Comparison of ENCODE assay signal across 13 mouse cellular contexts in genomic region chr9:40675203-40675958, GRCm38 (mm10). TPM values are rescaled to one million over a fixed set of nuclear protein-coding genes. Genes with fewer than 3 reads are reported as not detected.
A peak's percentile ranks its signal among the peaks of the same experiment; 100 is the strongest.
DNase-seq lines count a peak whose midpoint lies in the region; ATAC-seq and TF ChIP-seq lines count a peak whose summit lies in the region.
"Had no signal": no experiment of that assay in that cellular context is flagged by ENCODE, and none has a peak within 500 bp of the region (broad histone marks: within the 10 kb centered on the region; RNA-seq: fewer than 3 reads in every experiment).

No protein-coding gene starts in this region.

- no peak for DNase-seq in heart, embryonic 10.5 days (ENCODE audit: low spot score)
- peak; percentile 80 for DNase-seq in lung, embryonic 14.5 days
- no peak for DNase-seq in lung, postnatal 14 days
- no peak for DNase-seq in thymus, postnatal 4 days
- DNase-seq: cerebellum, postnatal 14 days; gastrocnemius, postnatal 10 days had no signal

- H3K4me3 ChIP-seq in heart, embryonic 14.5 days (ENCODE audit: control insufficient read depth in 1 of 2, insufficient read depth in 1 of 2, low read depth in 1 of 2, low read length in 2 of 2): no peak overlapping the region
- no peak overlapping the region for H3K4me3 ChIP-seq in heart, embryonic 10.5 days
- H3K4me3 ChIP-seq in lung, embryonic 14.5 days (ENCODE audit: low read depth, low read length): no peak overlapping the region
- H3K4me3 ChIP-seq in embryonic facial prominence, embryonic 13.5 days: no peak overlapping the region
- no peak overlapping the region for H3K4me3 ChIP-seq in small intestine, adult 2 months (ENCODE audit: low read depth, low read length)
- H3K4me3 ChIP-seq: erythroblast, embryonic 14.5 days had no signal

- peaks cover 9 to 12% of the 10 kb centered on the region in 2 experiments; a peak in 3 of 4 replicates for H3K4me1 ChIP-seq in heart, embryonic 14.5 days (ENCODE audit: control insufficient read depth in 2 of 2, insufficient read depth in 2 of 2, low read length in 2 of 2)
- H3K4me1 ChIP-seq in heart, embryonic 10.5 days: peaks cover 7% of the 10 kb centered on the region
- peaks cover 17% of the 10 kb centered on the region for H3K4me1 ChIP-seq in lung, embryonic 14.5 days (ENCODE audit: insufficient read depth)
- H3K4me1 ChIP-seq in embryonic facial prominence, embryonic 13.5 days: peaks cover 23% of the 10 kb centered on the region
- no peaks in the 10 kb centered on the region for H3K4me1 ChIP-seq in small intestine, adult 2 months (ENCODE audit: control insufficient read depth, insufficient read depth, insufficient read length, low read length)

- no peaks in the 10 kb centered on the region for H3K9me3 ChIP-seq in heart, embryonic 14.5 days (ENCODE audit: control insufficient read depth, low read length)
- H3K9me3 ChIP-seq in heart, embryonic 10.5 days: no peaks in the 10 kb centered on the region
- no peaks in the 10 kb centered on the region for H3K9me3 ChIP-seq in lung, embryonic 14.5 days (ENCODE audit: low read depth, low read length)
- no peaks in the 10 kb centered on the region for H3K9me3 ChIP-seq in embryonic facial prominence, embryonic 13.5 days

- 52% methylated on average over 12 of the region's 12 CpGs for WGBS in heart, embryonic 14.5 days
- 57% methylated on average over 12 of the region's 12 CpGs for WGBS in heart, embryonic 10.5 days
- 30% methylated on average over 12 of the region's 12 CpGs for WGBS in lung, embryonic 14.5 days
- 71% methylated on average over 12 of the region's 12 CpGs for WGBS in embryonic facial prominence, embryonic 13.5 days
- 61% methylated on average over 12 of the region's 12 CpGs for WGBS in small intestine, adult 2 months

- no peak for TF ChIP-seq CTCF in lung, embryonic 14.5 days (IDR thresholded peaks at IDR 0.05; ENCODE audit: low read depth)
- TF ChIP-seq CTCF in small intestine, adult 2 months (IDR thresholded peaks at IDR 0.05; ENCODE audit: extremely low read depth, insufficient read length, insufficient replicate concordance, low read depth, low read length): no peak

- TF ChIP-seq POLR2A in small intestine, adult 2 months (IDR thresholded peaks at IDR 0.05; ENCODE audit: low read depth, low read length): no peak

- ATAC-seq in heart, embryonic 14.5 days (ENCODE audit: insufficient number of reproducible peaks, insufficient read depth, low FRiP score, low read depth): 0 out of 2 replicates have a peak, but pooled peaks have one; percentile 40
- peak; percentile 80; the same call in 1 of the 2 replicates for ATAC-seq in lung, embryonic 14.5 days (ENCODE audit: insufficient read depth)
- ATAC-seq in embryonic facial prominence, embryonic 13.5 days (ENCODE audit: insufficient number of reproducible peaks, insufficient read depth, low FRiP score, low TSS enrichment, low read depth): no peak
- ATAC-seq in inflammation-experienced regulatory T-cells, adult 6 months: no peak

- H3K4me2 ChIP-seq in heart, embryonic 14.5 days (ENCODE audit: low read length): 0 out of 2 replicates have a peak overlapping the region, but pooled peaks have one; percentile 2
- H3K4me2 ChIP-seq in lung, embryonic 14.5 days: peak overlapping the region; percentile 12; the same call in 1 of the 2 replicates
- no peak overlapping the region for H3K4me2 ChIP-seq in embryonic facial prominence, embryonic 13.5 days

- H3K27ac ChIP-seq in heart, embryonic 14.5 days (replicated peaks in 1 of 2; ENCODE audit: control insufficient read depth in 1 of 2, insufficient read depth in 1 of 2, low read depth in 2 of 2, low read length in 2 of 2): peak overlapping the region; percentile 26 to 38; a peak in 2 of 4 replicates
- no peak overlapping the region for H3K27ac ChIP-seq in heart, embryonic 10.5 days
- peak overlapping the region; percentile 72 for H3K27ac ChIP-seq in lung, embryonic 14.5 days (ENCODE audit: low read depth)
- peak overlapping the region; percentile 33; the same call in 1 of the 2 replicates for H3K27ac ChIP-seq in embryonic facial prominence, embryonic 13.5 days
- H3K27ac ChIP-seq in small intestine, adult 2 months (ENCODE audit: insufficient read depth, low read depth, low read length): peak overlapping the region; percentile 74
- H3K27ac ChIP-seq: macrophage had no signal

- no peak overlapping the region for H3K9ac ChIP-seq in heart, embryonic 14.5 days (ENCODE audit: low read length)
- no peak overlapping the region for H3K9ac ChIP-seq in lung, embryonic 14.5 days
- no peak overlapping the region for H3K9ac ChIP-seq in embryonic facial prominence, embryonic 13.5 days

- H3K27me3 ChIP-seq in heart, embryonic 14.5 days (ENCODE audit: control insufficient read depth, insufficient read depth, low read length): no peaks in the 10 kb centered on the region
- H3K27me3 ChIP-seq in heart, embryonic 10.5 days (ENCODE audit: insufficient read depth, poor library complexity, severe bottlenecking): 0 out of 2 replicates have a peak, but pooled peaks cover 4% of the 10 kb centered on the region
- no peaks in the 10 kb centered on the region for H3K27me3 ChIP-seq in lung, embryonic 14.5 days (ENCODE audit: insufficient read depth, low read length)
- no peaks in the 10 kb centered on the region for H3K27me3 ChIP-seq in embryonic facial prominence, embryonic 13.5 days
- no peaks in the 10 kb centered on the region for H3K27me3 ChIP-seq in small intestine, adult 2 months (ENCODE audit: control insufficient read depth, insufficient read depth, low read length)

- H3K36me3 ChIP-seq in heart, embryonic 14.5 days (ENCODE audit: control insufficient read depth, insufficient read depth, low read length): no peaks in the 10 kb centered on the region
- H3K36me3 ChIP-seq in heart, embryonic 10.5 days: no peaks in the 10 kb centered on the region
- H3K36me3 ChIP-seq in lung, embryonic 14.5 days (ENCODE audit: insufficient read depth): no peaks in the 10 kb centered on the region
- H3K36me3 ChIP-seq in embryonic facial prominence, embryonic 13.5 days: no peaks in the 10 kb centered on the region
- no peaks in the 10 kb centered on the region for H3K36me3 ChIP-seq in small intestine, adult 2 months (ENCODE audit: control insufficient read depth, insufficient read depth, low read length)

RNA-seq across cellular contexts. Expression of gene Gm21915, which starts 5.0 kb away (rescaled TPM):
- not detected in 2 replicates for polyA plus RNA-seq in heart, embryonic 14.5 days (2014; fragmentation: Nextera tagmentation; extraction: Ambion mirVana)
- polyA plus RNA-seq in heart, embryonic 10.5 days (2016; fragmentation: Nextera tagmentation; extraction: Ambion mirVana): not detected in 2 replicates
- polyA plus RNA-seq in lung, embryonic 14.5 days (2014; fragmentation: Nextera tagmentation; extraction: Ambion mirVana): not detected in 2 replicates
- polyA plus RNA-seq in embryonic facial prominence, embryonic 13.5 days (2015; fragmentation: Nextera tagmentation; extraction: Ambion mirVana): not detected in 2 replicates
- polyA plus RNA-seq in small intestine, adult 2 months (2012; rRNA removed): not detected in 2 replicates
- polyA plus RNA-seq in inflammation-experienced regulatory T-cells, adult 6 months (2017; shearing (Covaris generic)): not detected
- polyA plus RNA-seq: brain, embryonic 14.5 days; erythroblast, embryonic 14.5 days; macrophage had no signal

RNA-seq across cellular contexts. Expression of gene Clmp, which starts 10.4 kb away (rescaled TPM):
- polyA plus RNA-seq in heart, embryonic 14.5 days (2014; fragmentation: Nextera tagmentation; extraction: Ambion mirVana): 8.9 and 13.4 TPM in 2 replicates
- 6.2 and 18.4 TPM in 2 replicates for polyA plus RNA-seq in heart, embryonic 10.5 days (2016; fragmentation: Nextera tagmentation; extraction: Ambion mirVana)
- polyA plus RNA-seq in lung, embryonic 14.5 days (2014; fragmentation: Nextera tagmentation; extraction: Ambion mirVana): 20.6 TPM in 2 replicates
- polyA plus RNA-seq in embryonic facial prominence, embryonic 13.5 days (2015; fragmentation: Nextera tagmentation; extraction: Ambion mirVana): 55.9 and 56.5 TPM in 2 replicates
- polyA plus RNA-seq in small intestine, adult 2 months (2012; rRNA removed): 34.0 and 37.6 TPM in 2 replicates
- not detected for polyA plus RNA-seq in inflammation-experienced regulatory T-cells, adult 6 months (2017; shearing (Covaris generic))
- polyA plus RNA-seq: erythroblast, embryonic 14.5 days had no signal

Comparison
In these comparisons a context has a peak if more than half of its experiments do, and no peak if none do; other contexts are left out.
1. ATAC-seq: peak in heart, embryonic 14.5 days (single experiment) and lung, embryonic 14.5 days (single experiment); none in embryonic facial prominence, embryonic 13.5 days (single experiment) and inflammation-experienced regulatory T-cells, adult 6 months (single experiment).